Mouse (Mus musculus): ENCODE measurements at regions not wholly inside any gene's neighbourhood (a gene's known extent, or its start where the extent isn't known, plus 50 kb on each side); places are given as distances from the start of the nearest gene placed in this dataset.

DNA sequence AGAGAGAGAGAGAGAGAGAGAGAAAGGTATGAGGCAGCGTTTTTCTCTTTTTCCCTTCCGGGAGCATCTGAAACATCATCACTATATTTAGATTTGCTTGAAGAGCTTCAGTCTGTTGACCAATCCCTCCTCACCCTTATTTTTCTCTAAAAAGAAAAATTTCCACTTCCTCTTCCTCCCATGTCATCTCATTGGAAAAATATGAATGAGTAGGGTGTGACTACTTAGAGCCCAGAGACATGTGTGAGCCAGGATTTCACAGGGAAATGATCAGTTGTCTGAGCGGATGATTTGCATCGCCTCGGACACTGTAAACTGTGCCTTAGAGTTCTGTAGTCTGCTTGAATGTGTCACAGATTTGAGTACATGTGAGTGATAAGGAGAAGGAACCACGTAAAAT is 111.3 kb upstream of the Ptger4 start:
- CTCF ChIA-PET = interaction anchor here (0.6 kb wide), 2 partner anchors 113 to 125 kb away, joined by 4 to 7 read pairs; no protein-coding TSS in a partner anchor

DNA sequence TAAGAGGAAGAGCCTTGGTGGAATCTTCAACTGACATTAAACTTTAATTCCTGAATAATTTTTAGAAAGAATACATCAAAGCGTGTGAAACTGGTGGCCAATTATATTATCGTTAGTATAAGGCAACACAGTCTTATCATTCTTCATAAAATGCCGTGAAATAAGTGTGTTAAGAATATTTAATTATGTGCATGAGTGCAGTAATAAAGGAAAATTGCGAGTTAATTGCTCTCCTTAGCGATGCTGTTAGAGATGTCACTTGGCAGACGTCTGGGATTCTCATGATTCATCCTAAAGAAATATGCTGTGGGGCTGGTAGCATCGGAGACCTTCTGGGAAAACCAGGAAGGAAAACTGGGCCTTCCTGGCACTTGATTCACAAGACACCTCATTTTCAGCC is 110.3 kb upstream of the Ptger4 start:
- CTCF ChIA-PET = no interaction called here

DNA sequence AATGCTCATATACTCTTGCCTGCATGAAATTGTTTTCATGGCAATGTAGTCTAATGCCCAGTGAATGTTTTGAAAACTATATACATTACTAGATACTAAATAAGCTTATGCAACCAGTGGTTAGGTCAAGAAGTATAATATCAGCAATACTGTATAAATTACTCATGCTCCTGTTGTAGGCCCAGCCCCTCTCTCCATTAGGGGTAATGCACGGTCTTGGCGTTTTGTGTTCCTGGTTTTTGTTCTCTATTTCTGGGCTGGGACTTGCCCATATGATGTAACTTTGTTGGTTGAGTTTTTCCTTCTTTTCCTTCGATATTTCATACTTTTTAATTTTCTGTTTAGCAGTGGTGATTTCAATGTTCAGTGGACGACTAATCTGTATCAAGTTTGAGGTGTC is 104.9 kb upstream of the Ptger4 start:
- CTCF ChIA-PET = no interaction called here

GRCm38 (mm10) chr15:5347674-5348073 is 103.7 kb upstream of the Ptger4 start:
- CTCF ChIA-PET = no interaction called here

DNA sequence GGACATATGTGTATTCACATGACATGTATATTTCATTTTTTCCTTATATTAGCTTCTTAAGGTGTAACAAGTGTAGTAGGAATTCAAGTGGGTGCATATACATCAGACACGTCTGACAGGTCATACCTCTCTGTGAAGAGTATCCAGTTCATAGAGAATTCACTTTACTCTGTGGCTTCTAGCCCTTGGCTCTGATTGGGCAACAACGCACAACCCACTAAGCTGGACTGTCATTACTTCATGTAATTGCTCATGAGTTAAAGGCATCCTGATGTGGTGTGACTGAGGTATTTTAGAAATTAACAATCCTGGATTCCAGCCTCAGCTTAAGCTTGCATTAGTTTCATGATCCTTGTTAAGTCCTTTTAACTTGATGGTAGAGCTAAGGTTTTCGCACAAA is 103.0 kb upstream of the Ptger4 start:
- CTCF ChIA-PET = no interaction called here

DNA sequence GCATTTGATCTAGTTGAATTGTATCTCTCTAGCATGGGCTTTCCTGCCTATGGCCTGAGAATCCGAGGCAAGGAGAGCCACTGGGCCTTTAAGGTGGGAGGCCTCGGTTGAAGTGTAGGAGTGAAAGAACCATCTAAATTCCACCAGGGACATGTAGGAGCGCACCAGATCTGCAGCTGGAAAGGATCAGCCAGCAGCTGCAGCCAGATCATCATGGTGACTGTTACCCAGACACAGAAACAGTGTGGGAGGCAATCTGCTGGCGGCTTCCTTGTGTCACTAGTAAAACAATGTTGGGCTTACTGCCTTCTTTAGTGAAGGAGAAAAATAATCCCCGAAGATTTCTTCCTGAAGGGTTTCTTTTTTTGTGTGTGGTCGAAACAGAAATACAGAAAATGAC is 99.8 kb upstream of the Ptger4 start:
- CTCF ChIA-PET = no interaction called here

DNA sequence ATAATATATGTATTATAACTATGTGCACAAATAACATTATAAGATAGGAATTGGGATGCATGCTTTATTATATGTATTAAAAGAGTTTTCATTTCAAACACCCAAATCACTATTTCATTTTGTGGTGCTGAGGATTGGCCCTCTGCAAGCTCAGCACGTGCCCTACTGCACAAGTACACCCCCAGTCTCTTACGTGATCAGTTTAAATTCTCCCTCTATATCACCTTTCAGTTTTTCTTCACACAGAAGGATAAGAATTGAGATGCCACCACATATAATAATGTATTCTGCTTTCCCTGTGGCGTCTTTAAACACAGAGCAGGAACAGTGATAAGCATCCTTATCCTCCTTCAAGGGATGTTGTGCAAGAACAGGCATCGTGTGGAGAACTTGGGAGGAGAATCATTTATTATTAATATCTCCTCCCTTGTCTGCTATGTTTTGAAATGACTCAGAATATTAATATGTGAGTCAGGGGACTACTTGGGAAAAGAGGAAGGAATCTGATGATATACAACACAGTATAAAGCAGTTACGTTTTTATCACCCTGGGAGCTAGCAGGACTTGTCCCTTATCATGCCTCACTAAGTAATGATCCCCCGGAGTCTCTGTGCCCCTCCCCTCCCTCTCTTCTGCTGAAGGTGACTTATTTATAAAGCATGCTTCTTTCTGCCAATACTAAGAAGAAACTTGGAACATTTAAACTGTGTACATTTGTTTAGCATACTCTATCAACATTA is 91.7 kb upstream of the Ptger4 start:
- CTCF ChIA-PET = no interaction called here

DNA sequence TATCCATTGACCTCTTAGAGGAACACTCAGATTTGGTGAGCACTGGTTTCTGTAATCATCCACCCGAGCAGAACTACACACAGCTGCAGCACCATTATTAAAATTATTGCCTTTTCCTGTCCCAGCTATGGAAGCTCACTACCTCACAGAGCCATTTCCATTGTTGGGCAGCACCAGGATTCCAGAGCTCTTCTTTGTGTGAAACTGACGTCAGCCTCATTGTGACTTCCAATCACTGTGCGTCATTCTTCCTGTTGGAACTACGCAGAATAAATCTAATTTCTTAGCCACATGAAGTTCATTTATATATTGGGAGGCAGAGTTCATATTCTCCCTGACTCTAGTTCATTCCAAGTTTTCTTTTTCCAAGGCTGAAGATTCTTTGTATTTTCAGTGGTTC is 83.0 kb upstream of the Ptger4 start:
- CTCF ChIA-PET = no interaction called here

- CTCF ChIA-PET = no interaction called here
Measured at GRCm38 (mm10) chr15:5321691-5322090, 77.7 kb upstream of the Ptger4 start.

GRCm38 (mm10) chr15:5312231-5312630 is 68.2 kb upstream of the Ptger4 start:
- CTCF ChIA-PET = interaction anchor here (0.6 to 1.1 kb wide), 3 partner anchors 17 to 300 kb away, joined by 3 to 11 read pairs (median 5); no protein-coding TSS in a partner anchor

DNA sequence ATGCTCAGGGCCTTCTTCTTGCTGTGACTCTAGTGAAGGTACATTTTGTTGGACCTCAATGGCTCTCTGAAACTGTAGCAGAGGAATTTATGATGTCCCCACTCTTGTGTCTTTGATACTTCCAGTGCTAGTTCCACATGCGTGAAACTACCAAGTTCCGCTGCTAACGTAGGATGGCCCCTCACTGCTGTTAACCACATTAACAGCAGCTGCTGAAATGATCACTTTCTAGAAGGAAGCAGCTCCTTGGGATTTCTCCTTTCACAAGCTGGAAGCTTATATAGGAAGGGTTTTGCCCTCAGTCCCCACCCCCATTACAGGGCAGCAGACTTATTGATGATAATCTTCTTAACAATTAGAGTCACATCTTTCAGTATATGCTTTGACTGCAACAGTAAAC is 66.0 kb upstream of the Ptger4 start:
- CTCF ChIA-PET = no interaction called here

DNA sequence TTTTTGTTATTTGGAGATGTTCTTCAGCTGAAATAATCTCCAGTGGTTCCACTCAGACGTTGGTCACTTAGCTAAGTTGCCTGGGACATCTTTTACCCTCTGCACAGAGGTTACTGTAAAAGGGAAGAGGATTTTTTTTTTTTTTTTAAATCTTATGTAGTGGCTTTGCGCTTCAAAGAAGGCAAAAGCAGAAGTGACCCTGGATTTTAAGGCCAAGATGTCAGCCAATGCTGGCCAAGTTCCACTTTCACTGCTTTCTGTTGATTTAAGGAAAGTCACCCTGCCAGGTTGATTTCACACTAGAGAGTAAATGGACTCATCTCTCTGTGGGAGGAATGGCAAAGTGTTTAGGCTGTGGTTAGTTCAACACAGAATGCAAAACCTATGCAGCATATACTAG is 58.4 kb upstream of the Ptger4 start:
- CTCF ChIA-PET = interaction anchor here (0.6 kb wide), 1 partner anchor 115 kb away, joined by 5 read pairs; no protein-coding TSS in a partner anchor

DNA sequence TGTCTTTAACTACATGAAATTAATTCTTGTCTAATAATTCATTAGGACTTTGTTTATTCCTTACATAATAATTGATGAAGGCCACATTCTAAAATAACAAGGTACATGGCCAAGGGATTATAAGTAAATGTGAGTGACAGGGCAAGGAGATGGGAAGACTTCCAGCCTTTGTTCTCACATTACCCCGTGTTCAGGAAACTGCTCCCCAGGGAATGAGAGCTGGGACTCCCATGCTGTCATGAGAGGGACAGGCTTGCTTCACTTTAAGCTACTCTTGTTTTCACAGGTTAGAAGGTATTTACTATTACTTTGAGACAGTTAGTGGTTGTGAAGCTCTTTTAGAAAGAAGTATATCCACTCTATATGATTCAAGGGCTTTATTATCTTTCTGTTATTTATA is 55.8 kb upstream of the Ptger4 start:
- CTCF ChIA-PET = no interaction called here

- CTCF ChIA-PET = interaction anchor here (0.7 kb wide), 1 partner anchor 53 kb away, joined by 3 read pairs; no protein-coding TSS in a partner anchor
Measured at GRCm38 (mm10) chr15:5296949-5297348, 53.0 kb upstream of the Ptger4 start.

Measured in spleen, embryonic (tissue).